Mouse (Mus musculus) embryonic fibroblast, embryonic 13.5 days (primary cell): Measurements from ENCODE around the gene Agrp. TPM values are rescaled to one million over a fixed set of nuclear protein-coding genes. Genes with fewer than 3 reads are reported as not detected.

ENCODE experiments used
- H3K27ac ChIP-seq: 2 replicates; pipeline ENCODE4 v1.5.1; 2012; ENCODE audit warnings: low read length, control low read depth, inconsistent platforms; ENCODE audit not compliant: insufficient read depth
- H3K4me1 ChIP-seq: 2 replicates; pipeline ENCODE4 v1.6.1; 2011; ENCODE audit warnings: low read length; ENCODE audit not compliant: control insufficient read depth, insufficient read depth
- H3K4me3 ChIP-seq: 2 replicates; pipeline ENCODE4 v1.5.1; 2011; ENCODE audit warnings: mild to moderate bottlenecking, control low read depth, low read length; ENCODE audit not compliant: insufficient read depth
- CTCF ChIP-seq: IDR thresholded peaks from 2 replicates; pipeline ENCODE4 v1.5.1; 2011; ENCODE audit warnings: mild to moderate bottlenecking, control low read depth, low read length, moderate library complexity, borderline replicate concordance; ENCODE audit not compliant: insufficient read depth
- POLR2A ChIP-seq: IDR thresholded peaks from 2 replicates; pipeline ENCODE4 v1.6.1; 2011; ENCODE audit warnings: low read depth, mild to moderate bottlenecking, control low read depth, low read length, moderate library complexity
- polyA plus RNA-seq: library from polyadenylated mRNA; stranded (reverse); fragments of >200 nt; gene quantifications from 2 replicates; pipeline ENCODE4 v1.2.4, GENCODE M21; 2011; ENCODE audit warnings: low read depth; ENCODE audit not compliant: missing spikeins, insufficient read length

The Agrp gene
- polyA plus RNA-seq, 1 experiment = not detected

DNA sequence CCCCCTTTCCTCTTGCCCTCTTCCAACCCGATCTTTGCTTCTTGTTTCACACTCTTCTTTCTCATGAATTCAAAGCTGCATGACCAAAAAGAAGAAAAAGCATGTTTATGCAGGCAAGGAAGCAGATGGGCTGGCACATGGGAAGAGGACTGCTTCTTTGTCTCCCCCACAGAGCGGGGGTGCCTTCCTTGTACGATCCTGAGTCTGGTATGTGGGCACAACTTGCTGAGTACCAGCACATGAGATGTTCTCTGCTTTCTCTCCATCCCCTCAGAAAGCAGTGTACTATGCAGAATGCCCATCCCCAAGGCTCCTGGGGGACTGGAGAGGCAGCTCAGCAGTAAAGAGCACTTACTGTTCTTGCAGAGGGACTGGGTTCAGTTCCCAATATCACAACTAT, 12.8 kb downstream of the Agrp start:
- no peak for TF ChIP-seq CTCF
- TF ChIP-seq POLR2A = no peak
- Histone ChIP-seq H3K27ac (no peak overlapping the region), H3K4me3 (no peak overlapping the region), H3K4me1 (peaks cover 5% of the 10 kb centered on the region; the same call in 1 of the 2 replicates)

DNA sequence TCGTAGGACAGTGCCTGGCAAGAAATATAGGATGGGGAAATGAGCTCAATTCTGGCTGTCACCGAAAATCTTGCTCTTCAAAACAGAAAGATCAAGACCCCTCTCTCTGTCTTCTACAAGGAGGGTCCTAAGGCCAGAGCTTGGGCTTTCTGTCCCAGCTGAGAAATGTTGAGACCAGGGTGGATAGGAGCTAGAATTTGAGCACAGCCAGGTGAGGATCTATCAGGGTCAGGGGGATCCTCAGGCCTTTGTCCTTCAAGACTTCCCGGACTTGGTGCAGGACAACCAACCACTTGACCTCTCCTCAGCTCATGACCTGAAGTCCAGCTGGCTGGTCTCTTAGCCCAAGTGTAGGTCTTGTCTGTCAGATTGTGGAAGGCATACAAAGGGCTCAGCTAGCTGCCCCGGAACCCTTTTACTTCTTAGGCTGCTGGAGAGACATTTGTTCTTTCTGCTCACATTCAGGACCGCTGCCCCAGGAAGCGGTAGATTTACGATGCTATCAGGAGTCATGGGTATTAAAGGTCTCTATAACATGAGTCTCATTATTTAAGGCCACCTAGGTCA, 13.4 kb downstream of the Agrp start:
- no peak for TF ChIP-seq POLR2A
- no peak for TF ChIP-seq CTCF
- H3K4me1 ChIP-seq = peaks cover 5% of the 10 kb centered on the region; the same call in 1 of the 2 replicates
- H3K27ac ChIP-seq = no peak overlapping the region
- H3K4me3 ChIP-seq = no peak overlapping the region

DNA sequence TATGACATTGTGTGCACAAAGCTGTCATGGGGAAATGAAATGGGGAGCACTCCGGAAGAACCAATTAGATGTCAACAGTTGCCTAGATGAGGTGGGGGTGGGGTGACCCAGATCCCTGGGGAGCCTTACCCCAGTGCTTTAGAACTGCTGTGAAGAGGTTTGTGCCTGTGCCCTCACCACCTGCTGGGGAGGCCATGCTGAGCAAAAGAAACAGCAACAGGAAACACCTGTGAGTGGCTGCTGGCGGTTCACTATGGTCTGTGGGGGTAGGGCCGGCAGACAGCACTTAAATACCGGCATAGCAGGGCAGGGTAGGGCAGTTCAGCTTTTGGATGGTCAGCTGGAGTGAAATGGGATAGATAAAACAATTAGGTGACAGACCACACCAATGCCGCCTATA, 14.1 kb downstream of the Agrp start:
- Histone ChIP-seq H3K27ac (no peak overlapping the region), H3K4me1 (peaks cover 5% of the 10 kb centered on the region; the same call in 1 of the 2 replicates), H3K4me3 (no peak overlapping the region)
- TF ChIP-seq POLR2A (no peak), CTCF (no peak)

- TF ChIP-seq CTCF (peak; percentile 99), POLR2A (no peak)
- H3K4me1 ChIP-seq = peaks cover 5% of the 10 kb centered on the region; the same call in 1 of the 2 replicates
- H3K27ac ChIP-seq = no peak overlapping the region
- H3K4me3 ChIP-seq = no peak overlapping the region
These were observed 14.7 kb downstream of the Agrp start for GRCm38 (mm10) chr8:105622421-105622920.

GRCm38 (mm10) chr8:105621841-105622240, 15.4 kb downstream of the Agrp start:
- Histone ChIP-seq H3K27ac (no peak overlapping the region), H3K4me3 (no peak overlapping the region), H3K4me1 (peaks cover 5% of the 10 kb centered on the region; the same call in 1 of the 2 replicates)
- TF ChIP-seq CTCF = no peak

- H3K27ac ChIP-seq = no peak overlapping the region
- no peak overlapping the region for H3K4me3 ChIP-seq
- TF ChIP-seq CTCF = no peak
- TF ChIP-seq POLR2A = no peak
- H3K4me1 ChIP-seq = peaks cover 5% of the 10 kb centered on the region; the same call in 1 of the 2 replicates
These were observed 16.1 kb downstream of the Agrp start for GRCm38 (mm10) chr8:105620946-105621720.

DNA sequence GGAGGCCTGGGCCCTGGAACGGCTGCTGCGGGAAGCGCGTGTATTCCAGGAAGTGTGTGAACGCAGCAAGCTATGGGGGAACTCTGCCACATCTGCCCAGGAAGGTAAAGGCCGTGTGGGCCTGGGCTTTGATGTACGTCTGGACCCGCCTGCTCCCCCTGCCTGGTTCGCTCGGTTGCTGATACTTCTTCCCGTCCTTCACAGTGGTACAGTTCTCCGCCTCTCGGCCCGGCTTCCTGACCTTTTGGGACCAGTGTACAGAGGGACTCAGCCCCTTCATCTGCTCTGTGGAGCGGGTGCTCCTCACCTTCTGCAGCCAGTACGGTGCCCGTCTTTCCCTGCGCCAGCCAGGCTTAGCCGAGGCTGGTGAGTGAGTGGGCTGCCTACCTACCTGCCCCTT, 17.0 kb downstream of the Agrp start:
- Histone ChIP-seq H3K27ac (no peak overlapping the region), H3K4me1 (peaks cover 5% of the 10 kb centered on the region; the same call in 1 of the 2 replicates), H3K4me3 (no peak overlapping the region)
- TF ChIP-seq POLR2A (no peak), CTCF (no peak)

- no peak overlapping the region for H3K27ac ChIP-seq
- TF ChIP-seq CTCF = no peak
- no peak for TF ChIP-seq POLR2A
- no peak overlapping the region for H3K4me3 ChIP-seq
- 0 out of 2 replicates have a peak, but pooled peaks cover 2% of the 10 kb centered on the region for H3K4me1 ChIP-seq
These were observed 18.2 kb downstream of the Agrp start for GRCm38 (mm10) chr8:105618892-105619591.

DNA sequence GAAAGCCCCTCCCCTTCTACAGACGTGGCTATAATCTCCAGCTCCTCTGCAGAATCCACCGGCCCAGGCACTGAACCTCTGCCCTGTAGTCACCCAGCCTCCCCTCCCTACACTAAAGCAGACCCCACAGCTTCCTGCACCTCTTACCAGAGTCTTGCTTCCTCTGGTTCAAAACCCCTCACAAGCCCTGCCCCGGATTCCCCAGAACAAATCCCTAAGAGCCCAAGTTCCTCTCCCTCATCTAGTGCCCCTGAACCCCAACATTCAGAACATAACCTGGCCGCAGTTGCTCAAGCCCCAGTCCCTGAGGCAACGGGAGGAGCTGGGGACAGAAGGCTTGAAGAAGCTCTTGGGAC, 18.9 kb downstream of the Agrp start:
- Histone ChIP-seq H3K27ac (no peak overlapping the region), H3K4me3 (no peak overlapping the region), H3K4me1 (0 out of 2 replicates have a peak, but pooled peaks cover 2% of the 10 kb centered on the region)
- TF ChIP-seq POLR2A (no peak), CTCF (no peak)
